Mouse (Mus musculus) adipocyte (in vitro differentiated cells): ENCODE measurements around the gene Cadm1.

Source experiments
- DNase-seq: peaks from one replicate; pipeline ENCODE4 v3.0.0-alpha.2; 2016; ENCODE audit warnings: low spot score

Gene Cadm1

GRCm38 (mm10) chr9:47744916-47745315, 214.9 kb downstream of the Cadm1 start:
- DNase-seq, result no peak

DNA sequence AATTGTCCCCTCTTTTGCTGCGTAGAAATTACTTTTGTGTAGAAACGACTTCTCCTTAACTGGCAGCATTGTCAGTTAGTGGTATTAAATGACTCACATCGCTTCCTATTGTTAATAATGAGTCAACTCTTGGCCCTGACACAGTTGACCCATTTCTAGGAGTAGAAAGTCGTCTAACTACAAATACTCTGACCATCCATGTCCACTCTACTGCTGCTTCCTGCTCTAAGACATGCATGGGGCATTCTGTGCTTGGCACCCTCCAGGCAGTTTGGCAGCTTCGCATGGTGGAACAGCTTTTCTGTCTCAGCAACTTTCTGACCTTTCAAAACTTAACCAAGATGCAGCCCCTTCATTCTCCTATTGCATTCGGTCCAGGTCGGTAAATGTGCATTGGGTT, 215.7 kb downstream of the Cadm1 start:
- DNase-seq, result no peak

- DNase-seq, result no peak
These were observed 219.2 kb downstream of the Cadm1 start for GRCm38 (mm10) chr9:47749160-47749559.

DNA sequence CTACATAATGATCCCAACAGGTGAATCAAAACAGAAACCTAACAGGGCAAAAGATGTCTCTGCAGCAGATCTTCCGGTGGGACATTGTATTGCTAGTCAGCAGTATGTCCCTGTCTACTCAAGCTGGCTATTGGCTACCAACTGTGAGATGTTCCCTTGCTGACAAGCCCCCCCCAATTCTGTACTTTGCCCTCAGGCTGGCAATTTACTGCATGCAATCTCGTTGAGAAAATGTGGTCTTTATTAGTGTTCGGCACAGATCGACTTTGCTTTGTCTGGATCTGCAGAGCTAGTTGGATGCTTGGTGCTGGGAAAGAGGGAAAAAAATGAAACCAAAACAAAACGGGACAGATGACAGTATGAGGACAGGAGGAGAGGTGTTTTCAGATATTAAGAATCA, 222.5 kb downstream of the Cadm1 start:
- no peak for DNase-seq

DNA sequence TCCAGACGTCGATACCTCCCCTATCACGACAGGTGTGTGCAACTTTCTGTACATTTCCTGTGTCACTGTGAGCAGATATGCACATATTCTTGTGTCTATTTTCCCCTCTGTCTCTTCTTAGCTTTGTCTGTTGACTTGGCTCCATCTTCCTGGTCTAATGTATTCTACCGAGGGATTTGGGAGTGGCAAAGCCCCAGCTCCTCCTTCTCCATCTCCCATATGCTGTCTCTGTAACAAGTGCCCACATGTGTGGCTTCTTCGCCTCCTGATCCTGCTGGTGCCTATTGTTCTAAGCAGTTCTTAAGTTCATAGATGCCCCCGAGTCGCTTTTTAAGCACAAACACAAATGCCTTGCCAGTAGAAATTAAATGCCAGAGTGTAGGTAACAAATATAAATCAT, 223.2 kb downstream of the Cadm1 start:
- DNase-seq, result no peak

DNA sequence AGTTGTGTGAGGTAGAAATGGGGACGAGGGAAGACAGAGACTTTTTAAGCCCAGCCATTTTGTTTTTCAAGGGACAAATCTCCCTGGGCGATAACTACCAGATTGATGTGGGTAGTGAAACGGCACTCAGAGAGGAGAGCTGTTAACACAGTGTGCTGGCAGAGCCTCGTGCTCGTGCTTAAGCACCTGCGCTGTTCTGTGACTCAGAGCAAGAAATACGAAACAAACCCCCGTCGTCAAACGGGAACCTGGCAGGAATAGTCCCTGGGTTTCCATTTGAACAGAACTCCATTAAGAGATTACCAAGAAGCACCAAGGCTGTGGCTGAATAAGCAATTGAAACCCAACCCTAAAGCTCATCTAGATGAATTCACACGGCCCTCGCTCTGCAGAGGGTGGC, 225.1 kb downstream of the Cadm1 start:
- DNase-seq, result no peak

GRCm38 (mm10) chr9:47757798-47758197, 227.8 kb downstream of the Cadm1 start:
- DNase-seq, result no peak

DNA sequence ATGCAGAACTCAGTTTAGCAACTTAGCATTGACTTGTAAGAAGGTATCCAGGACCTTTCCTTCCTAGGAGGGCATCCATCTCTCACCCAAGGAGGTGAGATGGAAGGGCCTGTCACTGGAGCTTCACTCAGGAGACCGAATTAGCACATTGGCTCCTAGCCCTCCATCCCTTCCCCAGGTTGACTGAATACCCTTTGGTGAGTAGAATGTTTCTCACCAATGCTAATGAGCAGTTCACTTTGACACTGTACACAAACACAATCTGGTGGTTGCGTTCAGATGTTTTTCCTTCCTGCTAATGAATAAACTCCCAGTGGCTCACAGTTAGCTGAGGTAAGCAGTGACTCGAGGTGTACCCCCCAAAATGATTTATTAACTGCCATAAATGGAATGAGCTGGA, 228.3 kb downstream of the Cadm1 start:
- DNase-seq, result no peak

DNA sequence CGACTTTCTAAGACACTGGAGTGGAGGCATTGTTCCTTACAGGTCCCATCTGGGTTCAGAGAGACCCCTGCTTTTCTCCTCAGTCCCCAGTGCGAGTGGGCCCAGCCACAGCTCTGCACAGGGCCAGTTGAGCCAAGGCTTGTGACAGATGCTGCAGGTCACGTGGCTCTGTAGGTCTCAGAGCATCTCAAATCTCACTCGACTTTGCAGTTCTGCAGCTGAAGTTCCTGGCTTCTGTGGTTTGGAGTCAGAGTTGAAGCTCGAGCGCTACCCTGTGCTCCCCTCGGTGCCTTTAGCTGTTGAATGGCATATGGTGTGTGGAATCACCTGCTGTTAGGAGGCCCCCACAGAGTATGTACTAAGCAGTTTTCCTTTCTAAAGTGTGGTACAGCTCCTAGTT, 229.8 kb downstream of the Cadm1 start:
- DNase-seq, result no peak

- DNase-seq, result no peak
These were observed 231.6 kb downstream of the Cadm1 start for GRCm38 (mm10) chr9:47761601-47762000.

GRCm38 (mm10) chr9:47762913-47763312, 232.9 kb downstream of the Cadm1 start:
- no peak for DNase-seq

DNA sequence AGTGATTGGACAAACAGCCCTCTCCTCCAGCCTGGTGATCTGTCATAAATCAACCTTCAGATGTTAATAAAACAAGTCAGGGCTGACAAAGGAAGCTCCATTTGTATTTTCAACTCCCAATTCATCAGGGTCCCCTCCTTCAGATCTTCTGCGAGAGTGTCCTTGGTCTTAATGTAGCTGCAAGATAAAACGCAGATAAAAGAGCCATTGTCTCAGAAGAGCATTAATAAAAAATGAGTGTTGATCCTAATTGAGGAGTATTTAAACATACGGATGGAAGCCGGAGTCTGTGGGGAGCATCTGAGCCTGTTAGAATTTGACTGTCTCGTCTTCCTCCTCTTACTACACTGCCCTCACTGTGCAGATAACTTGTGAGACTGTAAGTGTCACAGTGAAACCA, 234.9 kb downstream of the Cadm1 start:
- no peak for DNase-seq

- DNase-seq, result no peak
These were observed 235.3 kb downstream of the Cadm1 start for GRCm38 (mm10) chr9:47765323-47765722.

DNA sequence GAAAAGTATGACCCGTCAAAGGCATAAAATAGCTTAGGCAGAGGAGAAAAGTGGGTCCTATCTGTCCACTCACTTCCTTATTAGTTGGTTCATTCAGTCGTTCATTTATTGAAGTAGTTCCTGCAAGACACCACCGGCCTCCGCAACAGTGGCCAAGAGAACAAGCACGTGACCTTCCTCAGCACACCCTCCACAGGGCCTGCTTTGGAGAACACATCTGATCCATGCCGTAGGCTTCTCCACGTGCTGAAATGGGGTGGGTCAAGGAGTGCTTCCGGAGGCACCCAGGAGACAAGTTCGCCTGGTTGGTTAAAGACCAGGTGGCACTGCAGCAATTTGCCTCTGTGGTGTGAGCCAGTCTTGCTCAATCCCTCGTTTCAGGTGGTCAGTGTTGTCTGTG, 236.4 kb downstream of the Cadm1 start:
- no peak for DNase-seq

- DNase-seq, result no peak
These were observed 240.9 kb downstream of the Cadm1 start for GRCm38 (mm10) chr9:47770836-47771235.

GRCm38 (mm10) chr9:47771953-47772352, 242.0 kb downstream of the Cadm1 start:
- no peak for DNase-seq

DNA sequence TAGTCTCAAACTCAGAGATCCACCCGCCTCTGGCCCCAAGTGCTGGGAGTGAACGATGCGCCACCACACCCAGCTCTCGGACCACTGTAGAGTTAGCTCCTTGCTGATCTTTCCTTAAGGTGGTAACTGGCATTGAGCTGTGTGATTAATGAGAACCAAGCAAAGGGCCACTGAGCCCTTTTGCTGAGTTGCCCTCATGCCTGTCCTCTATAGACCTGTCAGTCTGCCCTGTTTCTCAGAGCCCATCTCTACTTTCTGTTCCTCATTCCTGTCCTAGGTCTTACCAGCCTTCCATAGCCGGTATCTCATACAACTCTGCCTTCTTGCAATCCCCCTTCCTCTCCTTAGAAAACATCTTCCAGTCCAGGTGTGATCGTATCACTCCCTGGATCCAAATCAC, 242.8 kb downstream of the Cadm1 start:
- DNase-seq, result no peak

DNA sequence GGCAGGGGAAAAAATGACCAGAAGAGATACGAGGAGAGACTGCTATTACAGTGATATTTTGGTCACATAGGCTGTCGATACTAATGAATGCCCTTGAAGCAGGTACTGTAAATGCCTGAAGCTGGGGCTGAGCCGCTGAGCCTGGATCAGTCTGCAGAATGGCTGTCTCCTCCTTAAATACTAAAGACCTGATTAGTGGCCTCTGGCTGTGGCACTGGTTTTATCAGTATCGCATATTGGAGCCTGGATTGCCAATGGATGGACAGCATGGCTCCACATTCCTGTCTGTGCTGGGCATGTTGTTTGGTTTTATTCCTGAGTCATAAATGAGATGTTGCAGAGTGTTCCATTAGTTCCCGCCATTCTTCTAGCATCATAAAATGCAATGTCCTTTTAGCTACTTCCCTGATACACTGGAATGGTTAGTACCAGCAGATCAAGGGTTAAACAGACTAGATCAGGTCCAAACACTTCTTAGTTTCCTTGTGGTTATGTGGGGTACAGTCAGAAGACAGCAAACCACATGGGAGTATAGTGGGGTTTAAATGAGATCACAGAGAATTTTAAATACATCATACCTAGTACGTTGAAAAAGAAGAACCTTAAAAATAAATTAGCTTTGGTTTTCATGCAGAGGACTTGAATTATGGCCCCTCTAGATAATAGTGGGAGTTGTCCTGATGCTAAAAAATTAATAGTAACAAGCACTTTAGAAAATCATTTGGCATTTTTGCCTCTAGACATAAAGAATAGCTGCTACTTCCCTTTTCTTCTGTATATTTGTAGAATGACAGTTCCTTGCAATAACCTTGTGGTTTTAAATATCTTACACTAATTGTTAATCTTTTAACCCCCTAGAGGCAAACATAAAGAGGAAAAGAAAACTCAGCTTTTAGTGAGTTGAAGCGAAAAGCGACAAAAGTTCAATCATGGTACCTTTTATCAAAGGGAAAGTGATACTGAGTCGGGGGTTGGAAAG, 247.3 kb downstream of the Cadm1 start:
- DNase-seq, result no peak

DNA sequence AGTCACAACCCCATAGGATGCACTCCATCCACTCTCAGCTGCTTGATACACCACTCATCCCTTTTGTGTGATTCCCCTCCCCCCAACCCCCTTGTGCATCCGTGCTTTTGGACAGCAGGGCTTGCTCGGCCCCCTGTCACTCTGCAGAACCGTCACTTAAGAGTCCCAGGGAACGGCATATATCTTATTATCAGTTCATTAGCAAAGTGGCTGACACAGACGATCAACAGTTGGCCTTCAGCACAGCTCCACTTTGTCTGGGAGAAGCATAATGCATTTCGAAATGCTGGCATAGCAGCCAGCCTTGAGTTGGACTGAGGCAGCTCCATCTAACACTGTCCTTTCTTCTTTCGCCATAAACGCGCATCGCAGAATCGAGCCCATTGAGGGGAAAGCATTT, 248.5 kb downstream of the Cadm1 start:
- no peak for DNase-seq

DNA sequence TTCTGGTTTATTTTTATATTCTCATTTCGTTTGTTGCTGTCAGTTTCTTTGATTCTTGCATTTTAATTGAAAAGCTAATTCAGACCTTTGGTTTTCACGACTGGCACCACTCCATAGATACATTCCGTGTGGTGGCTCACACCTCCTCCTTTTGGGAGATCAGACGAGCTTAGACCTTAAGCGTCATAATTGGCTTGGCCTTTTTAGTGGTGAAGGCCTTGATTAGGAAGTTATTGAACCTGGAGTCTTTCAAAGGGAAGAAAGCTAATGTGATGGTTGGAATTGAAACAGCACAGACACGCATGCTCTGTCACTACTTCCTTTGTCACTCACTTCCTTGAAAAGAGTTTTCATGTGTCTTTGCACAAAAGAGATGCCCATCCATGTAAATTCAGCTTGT, 249.3 kb downstream of the Cadm1 start:
- DNase-seq, result no peak

DNA sequence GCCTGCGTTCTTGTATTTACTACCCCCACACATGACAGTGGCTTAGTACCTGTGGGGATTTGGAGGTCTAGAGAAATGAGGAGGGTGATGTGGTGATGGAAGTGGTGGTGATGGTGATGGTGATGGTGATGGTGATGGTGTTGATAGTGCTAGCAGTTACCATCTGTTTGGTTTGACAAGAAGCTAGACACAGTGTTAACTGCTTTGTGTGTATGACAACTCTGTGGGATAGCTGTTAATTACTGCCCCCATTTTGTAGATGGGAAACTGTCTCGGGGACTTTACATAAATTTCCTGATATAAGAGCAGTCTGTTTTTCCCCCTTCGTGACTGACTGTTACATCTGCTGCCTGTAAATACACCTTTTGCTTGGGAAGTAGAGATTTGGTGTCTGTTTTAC, 256.7 kb downstream of the Cadm1 start:
- no peak for DNase-seq

DNA sequence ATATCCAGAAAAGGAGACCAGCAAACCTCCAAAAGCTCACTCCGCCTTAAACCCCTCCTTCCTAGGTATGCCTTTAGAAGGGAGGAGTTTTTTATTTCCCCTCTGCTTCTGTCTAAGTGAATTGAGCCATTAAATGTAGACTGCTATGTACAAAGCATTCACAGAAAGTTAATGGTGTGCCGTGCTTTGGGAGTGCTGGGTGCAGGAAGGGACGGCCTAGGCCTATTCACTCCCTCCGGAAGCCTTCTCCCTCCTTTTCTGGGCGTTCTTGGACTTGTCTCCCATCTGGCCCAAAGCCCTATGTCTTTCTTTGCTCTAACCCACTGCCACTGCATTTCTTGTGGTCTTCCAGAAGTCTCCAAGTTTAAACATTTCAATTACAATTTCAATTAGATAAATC, 268.5 kb downstream of the Cadm1 start:
- DNase-seq, result no peak

DNA sequence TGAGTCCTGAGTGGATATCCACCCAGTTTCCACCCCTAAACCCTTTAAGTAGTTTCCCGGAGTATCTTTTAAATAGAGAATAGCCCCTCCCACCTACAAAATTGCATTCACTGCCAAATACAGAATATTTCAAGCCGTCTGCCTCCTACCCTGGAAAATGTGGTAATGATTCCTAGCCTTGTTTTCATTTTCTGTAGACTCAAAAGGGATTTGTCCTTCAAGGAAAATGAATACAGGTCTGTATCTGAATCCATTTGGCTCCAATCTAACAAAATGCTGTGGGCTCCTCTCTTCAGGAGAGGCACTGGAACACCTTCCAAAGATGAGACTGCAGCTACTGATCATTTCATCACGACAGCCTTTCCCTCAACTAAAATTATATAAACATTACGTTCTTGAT, 271.3 kb downstream of the Cadm1 start:
- no peak for DNase-seq

- DNase-seq, result no peak
These were observed 272.6 kb downstream of the Cadm1 start for GRCm38 (mm10) chr9:47802527-47802926.
